Mouse (Mus musculus) fibroblast of lung, adult 2 months (primary cell): ENCODE measurements around the gene Zc3hav1l.

Source experiments
- DNase-seq: peaks from one replicate; pipeline ENCODE4 v3.0.0-alpha.2; 2011; ENCODE audit warnings: low read depth

The Zc3hav1l gene

GRCm38 (mm10) chr6:38264466-38264865 is 34.6 kb downstream of the Zc3hav1l start:
- DNase-seq: peak; percentile 10

- DNase-seq: no peak
Observed at GRCm38 (mm10) chr6:38263393-38264159, 35.5 kb downstream of the Zc3hav1l start.

- DNase-seq: no peak
Observed at GRCm38 (mm10) chr6:38261877-38262276, 37.2 kb downstream of the Zc3hav1l start.

GRCm38 (mm10) chr6:38257506-38257905 is 41.6 kb downstream of the Zc3hav1l start:
- no peak for DNase-seq

GRCm38 (mm10) chr6:38256793-38257192 is 42.3 kb downstream of the Zc3hav1l start:
- DNase-seq: no peak

GRCm38 (mm10) chr6:38255794-38256193 is 43.3 kb downstream of the Zc3hav1l start:
- no peak for DNase-seq

- peak; percentile 34 for DNase-seq
Observed at GRCm38 (mm10) chr6:38253736-38254641, 45.1 kb downstream of the Zc3hav1l start, which contains the start of gene D630045J12Rik. TSS of gene D630045J12Rik (minus strand) at chr6:38254009.

- DNase-seq: no peak
Observed at GRCm38 (mm10) chr6:38252766-38253735, 46.0 kb downstream of the Zc3hav1l start.

GRCm38 (mm10) chr6:38252139-38252538 is 46.9 kb downstream of the Zc3hav1l start:
- no peak for DNase-seq

GRCm38 (mm10) chr6:38251464-38251863 is 47.6 kb downstream of the Zc3hav1l start:
- DNase-seq: no peak

GRCm38 (mm10) chr6:38247362-38247761 is 51.7 kb downstream of the Zc3hav1l start:
- DNase-seq: no peak

- DNase-seq: no peak
Observed at GRCm38 (mm10) chr6:38244806-38245205, 54.3 kb downstream of the Zc3hav1l start.

- DNase-seq: no peak
Observed at GRCm38 (mm10) chr6:38244167-38244566, 54.9 kb downstream of the Zc3hav1l start.

GRCm38 (mm10) chr6:38242833-38243232 is 56.2 kb downstream of the Zc3hav1l start:
- no peak for DNase-seq

GRCm38 (mm10) chr6:38242295-38242830 is 56.7 kb downstream of the Zc3hav1l start:
- no peak for DNase-seq

GRCm38 (mm10) chr6:38241508-38241907 is 57.6 kb downstream of the Zc3hav1l start:
- no peak for DNase-seq

- no peak for DNase-seq
Observed at GRCm38 (mm10) chr6:38240618-38241017, 58.4 kb downstream of the Zc3hav1l start.

GRCm38 (mm10) chr6:38238382-38238781 is 60.7 kb downstream of the Zc3hav1l start:
- no peak for DNase-seq
